Mouse (Mus musculus) G1E-ER4 (cell line): ENCODE measurements around the gene Fanci. TPM values are rescaled to one million over a fixed set of nuclear protein-coding genes. Genes with fewer than 3 reads are reported as not detected.

Experiments
- GATA1 ChIP-seq: IDR thresholded peaks from one replicate; pipeline ENCODE4 v1.8.0; 2012; ENCODE audit warnings: low read length, inconsistent platforms
- polyA plus RNA-seq: library from polyadenylated mRNA; stranded (reverse); fragments of >175 nt; gene quantifications from 2 replicates; pipeline ENCODE4 v1.2.3, GENCODE M21; 2012

Fanci gene
- polyA plus RNA-seq, 1 experiment: 0.43 TPM

GRCm38 (mm10) chr7:79375594-79375993, 16.1 kb upstream of the Fanci start:
- no peak for TF ChIP-seq GATA1

- TF ChIP-seq GATA1: peak; percentile 72
Measured at GRCm38 (mm10) chr7:79376516-79377275, 15.0 kb upstream of the Fanci start.

- TF ChIP-seq GATA1: no peak
Measured at GRCm38 (mm10) chr7:79386422-79387133, 5.2 kb upstream of the Fanci start, which contains the start of gene Rlbp1. TSS of gene Rlbp1 (minus strand) at chr7:79387048.

- TF ChIP-seq GATA1: no peak
Measured at GRCm38 (mm10) chr7:79387140-79387539, 4.6 kb upstream of the Fanci start.

GRCm38 (mm10) chr7:79387991-79388390, 3.7 kb upstream of the Fanci start:
- TF ChIP-seq GATA1: no peak

- TF ChIP-seq GATA1: no peak
Measured at GRCm38 (mm10) chr7:79388671-79389206, 3.0 kb upstream of the Fanci start.

- TF ChIP-seq GATA1: no peak
Measured at GRCm38 (mm10) chr7:79390141-79390708, 1.5 kb upstream of the Fanci start.

- no peak for TF ChIP-seq GATA1
Measured at GRCm38 (mm10) chr7:79391471-79391870, 258 bp upstream of the Fanci start.

- TF ChIP-seq GATA1: no peak
Measured at GRCm38 (mm10) chr7:79392860-79393513, 1.3 kb downstream of the Fanci start.

GRCm38 (mm10) chr7:79393924-79394323, 2.2 kb downstream of the Fanci start:
- no peak for TF ChIP-seq GATA1

- TF ChIP-seq GATA1: no peak
Measured at GRCm38 (mm10) chr7:79394666-79395065, 2.9 kb downstream of the Fanci start.

- no peak for TF ChIP-seq GATA1
Measured at GRCm38 (mm10) chr7:79395186-79395585, 3.5 kb downstream of the Fanci start.

- TF ChIP-seq GATA1: no peak
Measured at GRCm38 (mm10) chr7:79397446-79397963, 5.8 kb downstream of the Fanci start.

GRCm38 (mm10) chr7:79398426-79398825, 6.7 kb downstream of the Fanci start:
- TF ChIP-seq GATA1: no peak

GRCm38 (mm10) chr7:79398971-79399370, 7.2 kb downstream of the Fanci start:
- TF ChIP-seq GATA1: no peak
